Mouse (Mus musculus): ENCODE results near the gene Mex3a.

- no peak for TF ChIP-seq TAL1 (IDR thresholded peaks at IDR 0.05; ENCODE audit: low read length)
- no peak for TF ChIP-seq GATA1 (IDR thresholded peaks at IDR 0.05; ENCODE audit: low read length)
Measured at GRCm38 (mm10) chr3:88567892-88568291, 35.7 kb downstream of the Mex3a start.
